ENCODE assay signal across 15 mouse cellular contexts in the genomic region with DNA sequence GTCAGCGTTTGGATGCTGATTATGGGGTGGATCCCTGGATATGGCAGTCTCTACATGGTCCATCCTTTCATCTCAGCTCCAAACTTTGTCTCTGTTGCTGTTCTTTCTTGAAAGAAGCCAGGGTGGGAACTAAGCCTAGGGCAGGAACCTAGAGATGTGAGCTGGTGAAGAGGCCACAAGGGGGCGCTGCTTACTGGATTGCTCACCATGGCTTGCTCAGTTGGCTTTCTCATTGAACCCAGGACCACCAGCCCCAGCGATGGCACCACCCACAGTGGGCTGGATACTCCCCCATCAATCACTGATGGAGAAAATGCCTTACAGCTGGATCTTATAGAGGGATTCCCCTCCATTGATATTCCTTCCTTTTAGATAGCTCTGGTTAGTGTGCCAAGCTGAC. TPM values are rescaled to one million over a fixed set of nuclear protein-coding genes. Genes with fewer than 3 reads are reported as not detected.
DNase-seq lines count a peak whose midpoint lies in the region; ATAC-seq and TF ChIP-seq lines count a peak whose summit lies in the region.
"Had no signal": no experiment of that assay in that cellular context is flagged by ENCODE, and none has a peak within 500 bp of the region (broad histone marks: within the 10 kb centered on the region; RNA-seq: fewer than 3 reads in every experiment).

No protein-coding gene starts in this region.

- no peak overlapping the region for H3K4me2 ChIP-seq in intestine, postnatal 0 days (replicated peaks; ENCODE audit: low read depth)
- H3K4me2 ChIP-seq in intestine, embryonic 16.5 days (ENCODE audit: low read depth, low read length) = no peak overlapping the region
- H3K4me2 ChIP-seq in neural tube, embryonic 11.5 days (ENCODE audit: low read depth) = no peak overlapping the region
- H3K4me2 ChIP-seq in neural tube, embryonic 15.5 days = no peak overlapping the region
- no peak overlapping the region for H3K4me2 ChIP-seq in stomach, postnatal 0 days (replicated peaks; ENCODE audit: low read depth)
- H3K4me2 ChIP-seq: heart, embryonic 11.5 days; hindbrain, embryonic 15.5 days had no signal

- H3K9me3 ChIP-seq in intestine, postnatal 0 days (ENCODE audit: control insufficient read depth) = no peaks in the 10 kb centered on the region
- H3K9me3 ChIP-seq in intestine, embryonic 16.5 days (ENCODE audit: control insufficient read depth, low read length) = no peaks in the 10 kb centered on the region
- H3K9me3 ChIP-seq in neural tube, embryonic 11.5 days (ENCODE audit: control insufficient read depth, low read length) = no peaks in the 10 kb centered on the region
- no peaks in the 10 kb centered on the region for H3K9me3 ChIP-seq in neural tube, embryonic 15.5 days (replicated peaks)
- H3K9me3 ChIP-seq in stomach, postnatal 0 days (ENCODE audit: control insufficient read depth, low read length) = no peaks in the 10 kb centered on the region
- H3K9me3 ChIP-seq: hindbrain, embryonic 15.5 days had no signal

- no peak for DNase-seq in neural tube, embryonic 11.5 days (ENCODE audit: low spot score)
- peak; percentile 39 for DNase-seq in embryo, embryonic 10.5 days (ENCODE audit: low spot score)
- DNase-seq in stomach, postnatal 0 days (ENCODE audit: low spot score) = peak; percentile 38
- no peak for DNase-seq in thymus, adult 2 months
- DNase-seq: adrenal gland, adult 2 months; cerebellum, adult 8-10 months; kidney, postnatal 25 days had no signal

- no peak for ATAC-seq in intestine, postnatal 0 days
- no peak for ATAC-seq in intestine, embryonic 16.5 days
- peak; percentile 48; the same call in 1 of the 2 replicates for ATAC-seq in neural tube, embryonic 11.5 days (ENCODE audit: insufficient read depth, low FRiP score, low TSS enrichment)
- ATAC-seq in neural tube, embryonic 15.5 days (ENCODE audit: low FRiP score) = no peak
- ATAC-seq in stomach, postnatal 0 days (ENCODE audit: low FRiP score, low TSS enrichment) = peak; percentile 45; the same call in 1 of the 2 replicates

- no peak for TF ChIP-seq POLR2A in thymus, adult 2 months (IDR thresholded peaks at IDR 0.05; ENCODE audit: control insufficient read depth, extremely low read depth, insufficient read depth, low read length, poor library complexity)

- H3K9ac ChIP-seq in intestine, postnatal 0 days (ENCODE audit: low read depth, low read length) = no peak overlapping the region
- no peak overlapping the region for H3K9ac ChIP-seq in intestine, embryonic 16.5 days (ENCODE audit: low read depth, low read length)
- no peak overlapping the region for H3K9ac ChIP-seq in neural tube, embryonic 11.5 days (ENCODE audit: low read length)
- no peak overlapping the region for H3K9ac ChIP-seq in neural tube, embryonic 15.5 days (replicated peaks)
- no peak overlapping the region for H3K9ac ChIP-seq in stomach, postnatal 0 days (ENCODE audit: low read length)
- H3K9ac ChIP-seq: hindbrain, embryonic 15.5 days had no signal

- no peak overlapping the region for H3K4me3 ChIP-seq in intestine, postnatal 0 days (ENCODE audit: low read depth, low read length)
- H3K4me3 ChIP-seq in intestine, embryonic 16.5 days (ENCODE audit: low read length) = no peak overlapping the region
- no peak overlapping the region for H3K4me3 ChIP-seq in neural tube, embryonic 11.5 days (ENCODE audit: low read depth, low read length)
- no peak overlapping the region for H3K4me3 ChIP-seq in neural tube, embryonic 15.5 days (replicated peaks)
- H3K4me3 ChIP-seq in stomach, postnatal 0 days (ENCODE audit: low read depth, low read length) = no peak overlapping the region
- H3K4me3 ChIP-seq in thymus, adult 2 months (ENCODE audit: control insufficient read depth, insufficient read depth, low read length) = no peak overlapping the region
- H3K4me3 ChIP-seq: erythroblast, embryonic 14.5 days; hindbrain, embryonic 15.5 days had no signal

- 33% methylated on average over 2 of the region's 3 CpGs for WGBS in intestine, postnatal 0 days
- WGBS in intestine, embryonic 16.5 days = 31% methylated on average over 2 of the region's 3 CpGs
- WGBS in neural tube, embryonic 11.5 days = 17% methylated on average over 2 of the region's 3 CpGs
- 25% methylated on average over 3 of the region's 3 CpGs for WGBS in neural tube, embryonic 15.5 days
- WGBS in stomach, postnatal 0 days = 28% methylated on average over 2 of the region's 3 CpGs
- 35% methylated on average over 3 of the region's 3 CpGs for WGBS in thymus, adult 2 months

- TF ChIP-seq CTCF in intestine, postnatal 0 days (IDR thresholded peaks at IDR 0.05; ENCODE audit: low read depth) = peak; percentile 62
- peak; percentile 62 for TF ChIP-seq CTCF in stomach, postnatal 0 days (IDR thresholded peaks at IDR 0.05; ENCODE audit: low read depth)
- TF ChIP-seq CTCF in thymus, adult 2 months (IDR thresholded peaks at IDR 0.05; ENCODE audit: borderline replicate concordance, control insufficient read depth, extremely low read depth, insufficient read depth, low read length, poor library complexity) = no peak

- no peaks in the 10 kb centered on the region for H3K27me3 ChIP-seq in intestine, postnatal 0 days (replicated peaks; ENCODE audit: control insufficient read depth, insufficient read depth, low read length)
- H3K27me3 ChIP-seq in intestine, embryonic 16.5 days (replicated peaks; ENCODE audit: control insufficient read depth, insufficient read depth, low read length) = no peaks in the 10 kb centered on the region
- H3K27me3 ChIP-seq in neural tube, embryonic 11.5 days (ENCODE audit: control insufficient read depth, insufficient read depth, low read length) = no peaks in the 10 kb centered on the region
- H3K27me3 ChIP-seq in neural tube, embryonic 15.5 days (replicated peaks) = no peaks in the 10 kb centered on the region
- no peaks in the 10 kb centered on the region for H3K27me3 ChIP-seq in stomach, postnatal 0 days (ENCODE audit: control insufficient read depth, insufficient read depth, low read length)
- no peaks in the 10 kb centered on the region for H3K27me3 ChIP-seq in thymus, adult 2 months (ENCODE audit: control insufficient read depth, insufficient read depth, low read length)
- H3K27me3 ChIP-seq: hindbrain, embryonic 15.5 days had no signal

- peaks cover 23% of the 10 kb centered on the region for H3K36me3 ChIP-seq in intestine, postnatal 0 days (ENCODE audit: control insufficient read depth, insufficient read depth)
- peaks cover 4% of the 10 kb centered on the region; the same call in 1 of the 2 replicates for H3K36me3 ChIP-seq in intestine, embryonic 16.5 days (ENCODE audit: control insufficient read depth, insufficient read depth, low read length)
- no peaks in the 10 kb centered on the region for H3K36me3 ChIP-seq in neural tube, embryonic 11.5 days (ENCODE audit: control insufficient read depth, insufficient read depth, low read length)
- H3K36me3 ChIP-seq in neural tube, embryonic 15.5 days = 0 out of 2 replicates have a peak, but pooled peaks cover 7% of the 10 kb centered on the region
- H3K36me3 ChIP-seq in stomach, postnatal 0 days (ENCODE audit: control insufficient read depth, insufficient read depth, low read length) = peaks cover 6% of the 10 kb centered on the region
- no peaks in the 10 kb centered on the region for H3K36me3 ChIP-seq in thymus, adult 2 months (ENCODE audit: control insufficient read depth, insufficient read depth, low read length)
- H3K36me3 ChIP-seq: G1E had no signal

- TF ChIP-seq EP300 in stomach, postnatal 0 days (optimal IDR thresholded peaks at IDR 0.05) = no peak

- H3K4me1 ChIP-seq in intestine, postnatal 0 days (replicated peaks; ENCODE audit: control insufficient read depth, insufficient read depth, low read length) = no peaks in the 10 kb centered on the region
- no peaks in the 10 kb centered on the region for H3K4me1 ChIP-seq in intestine, embryonic 16.5 days (ENCODE audit: control insufficient read depth, insufficient read depth, low read length)
- H3K4me1 ChIP-seq in neural tube, embryonic 11.5 days (ENCODE audit: control insufficient read depth, insufficient read depth, low read length) = no peaks in the 10 kb centered on the region
- no peaks in the 10 kb centered on the region for H3K4me1 ChIP-seq in neural tube, embryonic 15.5 days
- H3K4me1 ChIP-seq in stomach, postnatal 0 days (replicated peaks; ENCODE audit: control insufficient read depth, insufficient read depth) = no peaks in the 10 kb centered on the region
- no peaks in the 10 kb centered on the region for H3K4me1 ChIP-seq in thymus, adult 2 months (replicated peaks; ENCODE audit: control insufficient read depth, insufficient read depth, low read length)
- H3K4me1 ChIP-seq: hindbrain, embryonic 15.5 days had no signal

- H3K27ac ChIP-seq in intestine, postnatal 0 days (ENCODE audit: low read depth, low read length) = no peak overlapping the region
- H3K27ac ChIP-seq in intestine, embryonic 16.5 days (ENCODE audit: low read length) = no peak overlapping the region
- H3K27ac ChIP-seq in neural tube, embryonic 11.5 days (ENCODE audit: low read depth, low read length) = no peak overlapping the region
- H3K27ac ChIP-seq in neural tube, embryonic 15.5 days (replicated peaks) = no peak overlapping the region
- no peak overlapping the region for H3K27ac ChIP-seq in stomach, postnatal 0 days (replicated peaks)
- no peak overlapping the region for H3K27ac ChIP-seq in thymus, adult 2 months (ENCODE audit: control insufficient read depth, insufficient read depth, low read length)
- H3K27ac ChIP-seq: hindbrain, embryonic 15.5 days had no signal

RNA-seq across cellular contexts. Expression of gene Mtnr1a, which starts 12.1 kb away (rescaled TPM):
- polyA plus RNA-seq in intestine, postnatal 0 days (2015; fragmentation: Nextera tagmentation; extraction: Ambion mirVana) = 0.18 TPM in 1 of 2 replicates, not detected in the other
- 0.49 and 0.50 TPM in 2 replicates for polyA plus RNA-seq in intestine, embryonic 16.5 days (2015; fragmentation: Nextera tagmentation; extraction: Ambion mirVana)
- 0.15 TPM in 1 of 2 replicates, not detected in the other for polyA plus RNA-seq in neural tube, embryonic 11.5 days (2014; fragmentation: Nextera tagmentation; extraction: Ambion mirVana)
- 0.33 and 0.55 TPM in 2 replicates for polyA plus RNA-seq in neural tube, embryonic 15.5 days (2015; fragmentation: Nextera tagmentation; extraction: Ambion mirVana)
- polyA plus RNA-seq in stomach, postnatal 0 days (2015; fragmentation: Nextera tagmentation; extraction: Ambion mirVana) = 0.06 and 0.29 TPM in 2 replicates
- 0.08 and 0.10 TPM in 2 replicates for polyA plus RNA-seq in thymus, adult 2 months (2012; rRNA removed)
- polyA plus RNA-seq: adrenal gland, adult 2 months; erythroblast, embryonic 14.5 days; G1E; heart, embryonic 11.5 days; liver, embryonic 16.5 days had no signal

Comparison
In these comparisons a context has a peak if more than half of its experiments do, and no peak if none do; other contexts are left out.
1. ATAC-seq: peak in neural tube, embryonic 11.5 days (single experiment) and stomach, postnatal 0 days (single experiment); none in intestine, postnatal 0 days (single experiment), intestine, embryonic 16.5 days (single experiment) and neural tube, embryonic 15.5 days (single experiment).
2. DNase-seq: peak in embryo, embryonic 10.5 days (single experiment) and stomach, postnatal 0 days (single experiment); none in neural tube, embryonic 11.5 days (single experiment) and thymus, adult 2 months (single experiment).